Mouse (Mus musculus) liver, embryonic 14.5 days (tissue): ENCODE data around the gene Sdccag8.

Experiments used
- CTCF ChIP-seq: IDR thresholded peaks from 2 replicates; pipeline ENCODE4 v1.5.1; 2016; ENCODE audit warnings: antibody characterized with exemption, low read depth, control low read depth
- EP300 ChIP-seq: IDR thresholded peaks from 2 replicates; pipeline ENCODE4 v1.6.1; 2016; ENCODE audit warnings: antibody characterized with exemption, low read depth

GRCm38 (mm10) chr1:176824611-176825010 lies 10.2 kb downstream of the Sdccag8 start:
- TF ChIP-seq CTCF (no peak), EP300 (no peak)
